Mouse (Mus musculus) forebrain, embryonic 11.5 days (tissue): ENCODE data around the gene Nek8. TPM values are rescaled to one million over a fixed set of nuclear protein-coding genes. Genes with fewer than 3 reads are reported as not detected.

Experiments
- ATAC-seq: fragments of 200-750 bp; cut with Nextera tagmentation; replicated peaks from 2 replicates; pipeline ENCODE4 v1.8.0; 2017; ENCODE audit warnings: moderate TSS enrichment; ENCODE audit not compliant: low FRiP score
- DNase-seq: peaks from one replicate; pipeline ENCODE4 v3.0.0-alpha.2; 2017; ENCODE audit warnings: low spot score
- H3K27ac ChIP-seq: fragments of 300-500 bp; sonication (generic); 2 replicates; pipeline ENCODE4 v1.5.1; 2014; ENCODE audit warnings: low read depth, low read length
- H3K27me3 ChIP-seq: fragments of 300-500 bp; sonication (generic); 2 replicates; pipeline ENCODE4 v1.6.1; 2014; ENCODE audit warnings: mild to moderate bottlenecking, low read length, mixed read lengths; ENCODE audit not compliant: control insufficient read depth, insufficient read depth
- H3K36me3 ChIP-seq: fragments of 300-500 bp; sonication (generic); 2 replicates; pipeline ENCODE4 v1.6.1; 2014; ENCODE audit warnings: mild to moderate bottlenecking, low read length, moderate library complexity, mixed read lengths; ENCODE audit not compliant: control insufficient read depth, insufficient read depth
- H3K4me1 ChIP-seq: fragments of 300-500 bp; sonication (generic); replicated peaks from 2 replicates; pipeline ENCODE4 v1.6.1; 2014; ENCODE audit warnings: low read length, mixed read lengths; ENCODE audit not compliant: control insufficient read depth, insufficient read depth
- H3K4me2 ChIP-seq: fragments of 300-500 bp; sonication (generic); 2 replicates; pipeline ENCODE4 v1.6.1; 2014; ENCODE audit warnings: low read depth, mild to moderate bottlenecking, low read length, moderate library complexity, mixed read lengths; ENCODE audit not compliant: severe bottlenecking
- H3K4me3 ChIP-seq: fragments of 300-500 bp; sonication (generic); 2 replicates; pipeline ENCODE4 v1.5.1; 2014; ENCODE audit warnings: low read depth, low read length
- H3K9ac ChIP-seq: fragments of 300-500 bp; sonication (generic); 2 replicates; pipeline ENCODE4 v1.6.1; 2014; ENCODE audit warnings: low read length
- H3K9me3 ChIP-seq: fragments of 300-500 bp; sonication (generic); 2 replicates; pipeline ENCODE4 v1.6.1; 2016; ENCODE audit warnings: low read length, mixed read lengths; ENCODE audit not compliant: control insufficient read depth
- WGBS: fragments of 180-500 bp; shearing (Covaris S2); extraction: QIAGEN DNeasy Blood & Tissue Kit; methylation state at CpG from one replicate; pipeline ENCODE4 v1.1.7; 2014; 5-methylcytosine and 5-hydroxymethylcytosine counted together
- microRNA-seq: library from miRNA; unstranded; fragments of <30 nt; microRNA quantifications from one replicate; pipeline ENCODE4, GENCODE M21; 2016; ENCODE audit not compliant: insufficient number of aligned reads
- polyA plus RNA-seq: library from polyadenylated mRNA; unstranded; fragments of >200 nt; fragmentation: Nextera tagmentation; extraction: Ambion mirVana; gene quantifications from 2 replicates; pipeline ENCODE4 v1.2.1, GENCODE M21; 2014

Nek8 gene
- polyA plus RNA-seq, 1 experiment from 2014 or later, result 9.6 TPM

- H3K4me3 ChIP-seq, result no peak overlapping the region
- H3K4me2 ChIP-seq, result no peak overlapping the region
- DNase-seq (no peak), ATAC-seq (no peak)
- H3K27ac ChIP-seq, result no peak overlapping the region
- H3K36me3 ChIP-seq, result no peaks in the 10 kb centered on the region
- H3K9me3 ChIP-seq, result no peaks in the 10 kb centered on the region
- H3K27me3 ChIP-seq, result no peaks in the 10 kb centered on the region
- WGBS, result 75% methylated on average over 5 of the region's 5 CpGs
- no peak overlapping the region for H3K9ac ChIP-seq
- H3K4me1 ChIP-seq, result peaks cover 7% of the 10 kb centered on the region; the same call in 1 of the 2 replicates
Observed at GRCm38 (mm10) chr11:78121176-78121575, 55.3 kb downstream of the Nek8 start.

DNA sequence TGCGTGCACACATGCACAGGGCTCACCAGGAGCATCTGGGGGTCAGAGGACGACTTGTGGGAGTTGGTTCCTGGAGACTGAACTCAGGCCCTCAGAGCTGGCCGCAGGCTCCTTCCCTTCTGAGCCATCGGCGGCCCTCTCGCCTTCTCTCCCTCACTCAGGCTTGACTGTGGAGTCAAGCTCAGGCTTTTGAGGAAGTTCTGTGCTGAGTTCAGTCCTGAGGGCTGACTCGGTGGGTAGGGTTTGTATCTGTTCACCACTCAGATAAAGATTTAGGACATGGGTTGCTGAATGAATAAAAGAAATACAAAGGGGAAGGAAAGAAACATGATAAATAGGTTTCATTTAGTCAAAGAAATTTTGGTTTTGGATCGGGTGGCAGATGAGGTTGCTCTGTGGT lies 56.6 kb downstream of the Nek8 start:
- Histone ChIP-seq H3K4me2 (no peak overlapping the region), H3K27ac (no peak overlapping the region), H3K4me1 (peaks cover 7% of the 10 kb centered on the region; the same call in 1 of the 2 replicates), H3K4me3 (no peak overlapping the region), H3K9ac (no peak overlapping the region), H3K36me3 (no peaks in the 10 kb centered on the region), H3K9me3 (no peaks in the 10 kb centered on the region), H3K27me3 (no peaks in the 10 kb centered on the region)
- DNase-seq, result no peak
- ATAC-seq, result no peak
- WGBS, result 81% methylated on average over 8 of the region's 8 CpGs

DNA sequence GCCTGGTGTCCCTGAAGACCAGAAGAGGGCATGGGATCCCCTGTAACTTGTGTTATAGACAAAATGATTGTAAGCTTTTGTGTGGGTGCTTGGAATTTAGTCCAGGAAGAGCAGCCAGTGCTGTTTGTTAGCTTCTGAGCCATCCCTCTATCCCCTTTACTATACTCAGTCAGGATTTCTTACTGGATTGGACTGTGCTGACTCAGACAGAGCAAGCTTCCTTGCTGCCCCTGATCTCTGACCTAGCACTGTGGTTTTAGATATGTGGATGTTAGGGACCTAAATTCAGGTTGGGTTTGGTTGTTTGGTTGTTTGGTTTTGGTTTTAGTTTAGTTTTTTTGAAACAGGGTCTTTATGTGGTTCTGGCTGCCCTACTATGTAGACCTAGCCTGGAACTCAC lies 58.0 kb downstream of the Nek8 start:
- no peak overlapping the region for H3K4me3 ChIP-seq
- H3K27me3 ChIP-seq, result no peaks in the 10 kb centered on the region
- DNase-seq, result no peak
- ATAC-seq, result no peak
- no peak overlapping the region for H3K4me2 ChIP-seq
- no peaks in the 10 kb centered on the region for H3K36me3 ChIP-seq
- no peak overlapping the region for H3K27ac ChIP-seq
- H3K9me3 ChIP-seq, result no peaks in the 10 kb centered on the region
- H3K9ac ChIP-seq, result no peak overlapping the region
- H3K4me1 ChIP-seq, result peaks cover 11% of the 10 kb centered on the region; the same call in 1 of the 2 replicates

- no peak for ATAC-seq
- no peaks in the 10 kb centered on the region for H3K9me3 ChIP-seq
- DNase-seq, result no peak
- H3K4me2 ChIP-seq, result peak overlapping the region; percentile 73
- H3K36me3 ChIP-seq, result no peaks in the 10 kb centered on the region
- H3K27me3 ChIP-seq, result no peaks in the 10 kb centered on the region
- peak overlapping the region; percentile 86 for H3K27ac ChIP-seq
- peak overlapping the region; percentile 62 for H3K4me3 ChIP-seq
- peak overlapping the region; percentile 89 for H3K9ac ChIP-seq
- H3K4me1 ChIP-seq, result peaks cover 13% of the 10 kb centered on the region; the same call in 1 of the 2 replicates
- 9% methylated on average over 5 of the region's 5 CpGs for WGBS
Observed at GRCm38 (mm10) chr11:78116146-78116410, 60.4 kb downstream of the Nek8 start.

Small RNAs within 50 kb of the gene (microRNA-seq; reads per million reads assigned to microRNA genes)
- gene Mir7653, result not detected

Other genes with a start within 250 kb of the Nek8 start
- 14.3 and 16.7 TPM in 2 replicates for gene Sez6, start 245.9 kb downstream of the Nek8 start, polyA plus RNA-seq
- gene Phf12, start 193.9 kb downstream of the Nek8 start, polyA plus RNA-seq, result 29.6 and 30.5 TPM in 2 replicates
- 18.8 and 22.1 TPM in 2 replicates for gene Dhrs13, start 144.4 kb downstream of the Nek8 start, polyA plus RNA-seq
- gene Flot2, start 138.7 kb downstream of the Nek8 start, polyA plus RNA-seq, result 71.2 and 74.2 TPM in 2 replicates
- gene Eral1, start 96.3 kb downstream of the Nek8 start, polyA plus RNA-seq, result 39.4 and 41.8 TPM in 2 replicates
- 31.3 and 34.4 TPM in 2 replicates for gene Fam222b, start 82.0 kb downstream of the Nek8 start, polyA plus RNA-seq
- gene Traf4, start 11.1 kb downstream of the Nek8 start, polyA plus RNA-seq, result 77.7 and 79.6 TPM in 2 replicates
- 7.1 and 9.9 TPM in 2 replicates for gene Tlcd1, start within 50 bp of the Nek8 start, polyA plus RNA-seq
- gene Rpl23a, start 6.9 kb upstream of the Nek8 start, polyA plus RNA-seq, result 1,094 and 1,161 TPM in 2 replicates
- gene Rab34, start 11.8 kb upstream of the Nek8 start, polyA plus RNA-seq, result 54.7 and 58.8 TPM in 2 replicates
- gene Proca1, start 16.7 kb upstream of the Nek8 start, polyA plus RNA-seq, result 1.4 and 1.6 TPM in 2 replicates
- gene Sdf2, start 69.1 kb upstream of the Nek8 start, polyA plus RNA-seq, result 41.0 and 52.3 TPM in 2 replicates
- gene Supt6, start 69.3 kb upstream of the Nek8 start, polyA plus RNA-seq, result 33.7 and 34.0 TPM in 2 replicates
- gene 2610507B11Rik, start 85.1 kb upstream of the Nek8 start, polyA plus RNA-seq, result 75.1 and 84.6 TPM in 2 replicates
- 0.21 and 0.87 TPM in 2 replicates for gene BC030499, start 114.2 kb upstream of the Nek8 start, polyA plus RNA-seq
- gene Spag5, start 124.9 kb upstream of the Nek8 start, polyA plus RNA-seq, result 75.5 and 76.1 TPM in 2 replicates
- gene Aldoc, start 146.3 kb upstream of the Nek8 start, polyA plus RNA-seq, result 3.3 and 7.4 TPM in 2 replicates
- gene Pigs, start 151.7 kb upstream of the Nek8 start, polyA plus RNA-seq, result 69.6 and 70.3 TPM in 2 replicates
- 73.2 and 77.4 TPM in 2 replicates for gene Unc119, start 166.8 kb upstream of the Nek8 start, polyA plus RNA-seq
- gene Foxn1, start 209.9 kb upstream of the Nek8 start, polyA plus RNA-seq, result not detected in 2 replicates
- not detected in 2 replicates for gene Slc13a2, start 245.5 kb upstream of the Nek8 start, polyA plus RNA-seq